Mouse (Mus musculus): ENCODE measurements around the gene Zfyve27. TPM values are rescaled to one million over a fixed set of nuclear protein-coding genes. Genes with fewer than 3 reads are reported as not detected.

The Zfyve27 gene
- polyA plus RNA-seq, 1 experiment from 2014 or later = 17.8 TPM

- H3K9me3 ChIP-seq (ENCODE audit: control insufficient read depth, low read length) = no peaks in the 10 kb centered on the region
- H3K36me3 ChIP-seq (ENCODE audit: control insufficient read depth, insufficient read depth, low read length) = no peaks in the 10 kb centered on the region
- H3K9ac ChIP-seq (ENCODE audit: low read depth, low read length) = no peak overlapping the region
- ATAC-seq (ENCODE audit: low FRiP score, low TSS enrichment) = no peak
- no peak overlapping the region for H3K4me2 ChIP-seq (replicated peaks; ENCODE audit: low read depth, low read length)
- WGBS = 83% methylated on average over 15 of the region's 15 CpGs
- no peaks in the 10 kb centered on the region for H3K4me1 ChIP-seq (ENCODE audit: control insufficient read depth, insufficient read depth, low read length)
- H3K27ac ChIP-seq (ENCODE audit: low read depth, low read length) = no peak overlapping the region
- H3K27me3 ChIP-seq (ENCODE audit: control insufficient read depth, insufficient read depth, low read length) = no peaks in the 10 kb centered on the region
- no peak overlapping the region for H3K4me3 ChIP-seq (ENCODE audit: low read length)
These were observed 25.1 kb upstream of the Zfyve27 start for GRCm38 (mm10) chr19:42138517-42139285.

- Histone ChIP-seq H3K27me3 (ENCODE audit: control insufficient read depth, insufficient read depth, low read length) (no peaks in the 10 kb centered on the region), H3K4me2 (replicated peaks; ENCODE audit: low read depth, low read length) (no peak overlapping the region), H3K36me3 (ENCODE audit: control insufficient read depth, insufficient read depth, low read length) (no peaks in the 10 kb centered on the region), H3K9ac (ENCODE audit: low read depth, low read length) (no peak overlapping the region), H3K4me1 (ENCODE audit: control insufficient read depth, insufficient read depth, low read length) (no peaks in the 10 kb centered on the region), H3K9me3 (ENCODE audit: control insufficient read depth, low read length) (no peaks in the 10 kb centered on the region), H3K27ac (ENCODE audit: low read depth, low read length) (no peak overlapping the region), H3K4me3 (ENCODE audit: low read length) (no peak overlapping the region)
- ATAC-seq (ENCODE audit: low FRiP score, low TSS enrichment) = no peak
- WGBS = 84% methylated on average over 5 of the region's 5 CpGs
These were observed 23.8 kb upstream of the Zfyve27 start for GRCm38 (mm10) chr19:42139724-42140517.

GRCm38 (mm10) chr19:42141998-42142397 lies 21.8 kb upstream of the Zfyve27 start:
- H3K4me3 ChIP-seq (ENCODE audit: low read length) = no peak overlapping the region
- H3K36me3 ChIP-seq (ENCODE audit: control insufficient read depth, insufficient read depth, low read length) = no peaks in the 10 kb centered on the region
- no peak for ATAC-seq (ENCODE audit: low FRiP score, low TSS enrichment)
- no peaks in the 10 kb centered on the region for H3K9me3 ChIP-seq (ENCODE audit: control insufficient read depth, low read length)
- no peaks in the 10 kb centered on the region for H3K27me3 ChIP-seq (ENCODE audit: control insufficient read depth, insufficient read depth, low read length)
- no peak overlapping the region for H3K4me2 ChIP-seq (replicated peaks; ENCODE audit: low read depth, low read length)
- 81% methylated on average over 3 of the region's 3 CpGs for WGBS
- H3K9ac ChIP-seq (ENCODE audit: low read depth, low read length) = no peak overlapping the region
- peaks cover 3% of the 10 kb centered on the region; the same call in 1 of the 2 replicates for H3K4me1 ChIP-seq (ENCODE audit: control insufficient read depth, insufficient read depth, low read length)
- no peak overlapping the region for H3K27ac ChIP-seq (ENCODE audit: low read depth, low read length)

- no peak for ATAC-seq (ENCODE audit: low FRiP score, low TSS enrichment)
- WGBS = 84% methylated on average over 2 of the region's 2 CpGs
- Histone ChIP-seq H3K9ac (ENCODE audit: low read depth, low read length) (no peak overlapping the region), H3K27me3 (ENCODE audit: control insufficient read depth, insufficient read depth, low read length) (no peaks in the 10 kb centered on the region), H3K36me3 (ENCODE audit: control insufficient read depth, insufficient read depth, low read length) (no peaks in the 10 kb centered on the region), H3K9me3 (ENCODE audit: control insufficient read depth, low read length) (no peaks in the 10 kb centered on the region), H3K4me1 (ENCODE audit: control insufficient read depth, insufficient read depth, low read length) (peaks cover 4% of the 10 kb centered on the region; the same call in 1 of the 2 replicates), H3K27ac (ENCODE audit: low read depth, low read length) (no peak overlapping the region), H3K4me2 (replicated peaks; ENCODE audit: low read depth, low read length) (no peak overlapping the region), H3K4me3 (ENCODE audit: low read length) (no peak overlapping the region)
These were observed 21.0 kb upstream of the Zfyve27 start for GRCm38 (mm10) chr19:42142757-42143156.

GRCm38 (mm10) chr19:42144067-42144466 lies 19.7 kb upstream of the Zfyve27 start:
- 53% methylated on average over 6 of the region's 6 CpGs for WGBS
- Histone ChIP-seq H3K27ac (ENCODE audit: low read depth, low read length) (no peak overlapping the region), H3K9ac (ENCODE audit: low read depth, low read length) (no peak overlapping the region), H3K9me3 (ENCODE audit: control insufficient read depth, low read length) (no peaks in the 10 kb centered on the region), H3K4me1 (ENCODE audit: control insufficient read depth, insufficient read depth, low read length) (peaks cover 12% of the 10 kb centered on the region), H3K4me2 (replicated peaks; ENCODE audit: low read depth, low read length) (no peak overlapping the region), H3K36me3 (ENCODE audit: control insufficient read depth, insufficient read depth, low read length) (no peaks in the 10 kb centered on the region), H3K27me3 (ENCODE audit: control insufficient read depth, insufficient read depth, low read length) (no peaks in the 10 kb centered on the region; the same call in 1 of the 2 replicates), H3K4me3 (ENCODE audit: low read length) (no peak overlapping the region)
- ATAC-seq (ENCODE audit: low FRiP score, low TSS enrichment) = no peak

GRCm38 (mm10) chr19:42144541-42145167 lies 19.1 kb upstream of the Zfyve27 start:
- H3K27ac ChIP-seq (ENCODE audit: low read depth, low read length) = no peak overlapping the region
- H3K27me3 ChIP-seq (ENCODE audit: control insufficient read depth, insufficient read depth, low read length) = no peaks in the 10 kb centered on the region; the same call in 1 of the 2 replicates
- 28% methylated on average over 8 of the region's 8 CpGs for WGBS
- no peak overlapping the region for H3K4me2 ChIP-seq (replicated peaks; ENCODE audit: low read depth, low read length)
- no peaks in the 10 kb centered on the region for H3K9me3 ChIP-seq (ENCODE audit: control insufficient read depth, low read length)
- no peak overlapping the region for H3K9ac ChIP-seq (ENCODE audit: low read depth, low read length)
- H3K4me3 ChIP-seq (ENCODE audit: low read length) = no peak overlapping the region
- no peak for ATAC-seq (ENCODE audit: low FRiP score, low TSS enrichment)
- no peaks in the 10 kb centered on the region for H3K36me3 ChIP-seq (ENCODE audit: control insufficient read depth, insufficient read depth, low read length)
- H3K4me1 ChIP-seq (ENCODE audit: control insufficient read depth, insufficient read depth, low read length) = peaks cover 18% of the 10 kb centered on the region

GRCm38 (mm10) chr19:42145210-42145609 lies 18.5 kb upstream of the Zfyve27 start:
- Histone ChIP-seq H3K9me3 (ENCODE audit: control insufficient read depth, low read length) (no peaks in the 10 kb centered on the region), H3K27me3 (ENCODE audit: control insufficient read depth, insufficient read depth, low read length) (no peaks in the 10 kb centered on the region; the same call in 1 of the 2 replicates), H3K36me3 (ENCODE audit: control insufficient read depth, insufficient read depth, low read length) (no peaks in the 10 kb centered on the region), H3K4me2 (replicated peaks; ENCODE audit: low read depth, low read length) (no peak overlapping the region), H3K9ac (ENCODE audit: low read depth, low read length) (no peak overlapping the region), H3K27ac (ENCODE audit: low read depth, low read length) (no peak overlapping the region), H3K4me1 (ENCODE audit: control insufficient read depth, insufficient read depth, low read length) (peaks cover 20% of the 10 kb centered on the region), H3K4me3 (ENCODE audit: low read length) (no peak overlapping the region)
- ATAC-seq (ENCODE audit: low FRiP score, low TSS enrichment) = no peak
- WGBS = 67% methylated on average over 4 of the region's 4 CpGs

- Histone ChIP-seq H3K4me2 (replicated peaks; ENCODE audit: low read depth, low read length) (no peak overlapping the region), H3K27ac (ENCODE audit: low read depth, low read length) (no peak overlapping the region), H3K27me3 (ENCODE audit: control insufficient read depth, insufficient read depth, low read length) (no peaks in the 10 kb centered on the region; the same call in 1 of the 2 replicates), H3K36me3 (ENCODE audit: control insufficient read depth, insufficient read depth, low read length) (0 out of 2 replicates have a peak, but pooled peaks cover under 1% of the 10 kb centered on the region), H3K9me3 (ENCODE audit: control insufficient read depth, low read length) (no peaks in the 10 kb centered on the region), H3K9ac (ENCODE audit: low read depth, low read length) (no peak overlapping the region), H3K4me3 (ENCODE audit: low read length) (no peak overlapping the region), H3K4me1 (ENCODE audit: control insufficient read depth, insufficient read depth, low read length) (peaks cover 20% of the 10 kb centered on the region)
- no peak for ATAC-seq (ENCODE audit: low FRiP score, low TSS enrichment)
- WGBS = 94% methylated on average over 2 of the region's 2 CpGs
These were observed 18.0 kb upstream of the Zfyve27 start for GRCm38 (mm10) chr19:42145731-42146130.
